ENCODE assay signal across 9 mouse cellular contexts in the genomic region with DNA sequence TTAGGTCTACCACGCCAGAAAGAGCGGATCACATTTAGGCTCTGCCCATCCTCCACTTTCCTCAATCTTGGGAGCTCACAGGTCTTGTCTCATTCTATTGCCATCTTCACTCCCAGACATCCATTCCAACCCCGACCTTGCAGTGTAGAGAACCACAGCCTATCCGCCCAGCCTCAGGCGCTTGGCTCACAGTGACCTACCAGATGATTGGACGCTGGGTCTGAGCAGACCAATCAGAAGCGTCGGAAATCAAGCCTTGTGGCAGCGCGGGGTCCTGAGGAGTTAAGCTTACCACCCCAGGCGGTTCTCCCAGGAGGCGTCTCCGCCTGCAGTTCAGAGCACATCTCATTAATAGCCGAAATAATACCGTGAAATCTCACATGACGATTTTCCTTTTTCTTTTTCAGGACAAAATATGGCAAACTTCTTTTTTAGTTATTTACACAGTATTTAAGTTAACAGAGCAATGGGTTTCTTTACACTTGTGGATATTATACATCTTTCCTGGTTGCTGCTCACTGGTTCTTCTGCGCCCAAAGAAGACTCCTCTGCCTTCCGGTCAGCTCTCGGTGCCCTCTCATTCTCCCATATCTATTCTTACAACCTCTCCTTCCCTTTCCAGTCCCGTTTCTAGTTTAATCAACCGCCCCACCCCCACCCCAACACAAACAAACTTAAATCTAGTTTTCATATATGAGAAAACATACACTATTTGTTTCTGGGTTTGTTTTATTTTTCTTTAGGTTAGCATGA. TPM values are rescaled to one million over a fixed set of nuclear protein-coding genes. Genes with fewer than 3 reads are reported as not detected.
A peak's percentile ranks its signal among the peaks of the same experiment; 100 is the strongest.
DNase-seq lines count a peak whose midpoint lies in the region; ATAC-seq and TF ChIP-seq lines count a peak whose summit lies in the region.
"Had no signal": no experiment of that assay in that cellular context is flagged by ENCODE, and none has a peak within 500 bp of the region (broad histone marks: within the 10 kb centered on the region; RNA-seq: fewer than 3 reads in every experiment).

No protein-coding gene starts in this region.

- ATAC-seq in kidney, embryonic 14.5 days (ENCODE audit: low FRiP score, low TSS enrichment), result peak; percentile 96
- ATAC-seq in intestine, embryonic 15.5 days, result peak; percentile 95
- ATAC-seq in liver, embryonic 13.5 days (ENCODE audit: low read depth), result peak; percentile 99
- ATAC-seq in neural tube, embryonic 13.5 days (ENCODE audit: low read depth), result peak; percentile 92

- no peak overlapping the region for H3K4me3 ChIP-seq in kidney, embryonic 14.5 days (ENCODE audit: low read length)
- no peak overlapping the region for H3K4me3 ChIP-seq in intestine, embryonic 15.5 days (replicated peaks)
- peak overlapping the region; percentile 37 for H3K4me3 ChIP-seq in liver, embryonic 13.5 days (replicated peaks)
- H3K4me3 ChIP-seq in neural tube, embryonic 13.5 days, result peak overlapping the region; percentile 6; the same call in 1 of the 2 replicates

- no peak for TF ChIP-seq CTCF in brain, embryonic 14.5 days (IDR thresholded peaks at IDR 0.05; ENCODE audit: borderline replicate concordance, extremely low read depth, insufficient read depth, insufficient read length)

- no peak for DNase-seq in kidney, adult 18-20 months
- DNase-seq in brain, embryonic 14.5 days (ENCODE audit: low read depth), result peak; percentile 83
- DNase-seq in frontal cortex, adult 2 months (ENCODE audit: extremely low spot score in 1 of 2, low spot score in 1 of 2), result peak; percentile 44 to 62
- peak; percentile 79 for DNase-seq in liver, embryonic 13.5 days
- DNase-seq in cerebellum, adult 11-12 months, result no peak

- H3K36me3 ChIP-seq in kidney, embryonic 14.5 days (ENCODE audit: control insufficient read depth, insufficient read depth, low read length), result no peaks in the 10 kb centered on the region
- H3K36me3 ChIP-seq in intestine, embryonic 15.5 days, result no peaks in the 10 kb centered on the region
- no peaks in the 10 kb centered on the region for H3K36me3 ChIP-seq in liver, embryonic 13.5 days
- no peaks in the 10 kb centered on the region for H3K36me3 ChIP-seq in neural tube, embryonic 13.5 days
- H3K36me3 ChIP-seq: G1E had no signal

- H3K27me3 ChIP-seq in kidney, embryonic 14.5 days (ENCODE audit: control insufficient read depth, insufficient read depth, low read length), result no peaks in the 10 kb centered on the region
- H3K27me3 ChIP-seq in intestine, embryonic 15.5 days (replicated peaks), result no peaks in the 10 kb centered on the region
- H3K27me3 ChIP-seq in liver, embryonic 13.5 days, result no peaks in the 10 kb centered on the region
- no peaks in the 10 kb centered on the region for H3K27me3 ChIP-seq in neural tube, embryonic 13.5 days

- H3K27ac ChIP-seq in kidney, embryonic 14.5 days (ENCODE audit: low read depth, low read length), result no peak overlapping the region
- no peak overlapping the region for H3K27ac ChIP-seq in intestine, embryonic 15.5 days
- peak overlapping the region; percentile 30; the same call in 1 of the 2 replicates for H3K27ac ChIP-seq in liver, embryonic 13.5 days
- H3K27ac ChIP-seq in neural tube, embryonic 13.5 days (replicated peaks), result no peak overlapping the region

- H3K4me2 ChIP-seq in kidney, embryonic 14.5 days (replicated peaks; ENCODE audit: low read depth, low read length), result peak overlapping the region; percentile 31
- peak overlapping the region; percentile 45 for H3K4me2 ChIP-seq in intestine, embryonic 15.5 days (replicated peaks)
- H3K4me2 ChIP-seq in liver, embryonic 13.5 days, result peak overlapping the region; percentile 63
- H3K4me2 ChIP-seq in neural tube, embryonic 13.5 days, result peak overlapping the region; percentile 47

- TF ChIP-seq POLR2A in brain, embryonic 14.5 days (IDR thresholded peaks at IDR 0.05; ENCODE audit: borderline replicate concordance, extremely low read depth, insufficient read depth, insufficient read length, poor library complexity, severe bottlenecking), result no peak

- WGBS in kidney, embryonic 14.5 days, result 28% methylated on average over 21 of the region's 21 CpGs
- WGBS in intestine, embryonic 15.5 days, result 21% methylated on average over 21 of the region's 21 CpGs
- WGBS in liver, embryonic 13.5 days (ENCODE audit: insufficient replicate concordance), result 14% methylated on average over 21 of the region's 21 CpGs
- 27% methylated on average over 21 of the region's 21 CpGs for WGBS in neural tube, embryonic 13.5 days

- no peak overlapping the region for H3K9ac ChIP-seq in kidney, embryonic 14.5 days (ENCODE audit: low read depth, low read length)
- no peak overlapping the region for H3K9ac ChIP-seq in intestine, embryonic 15.5 days
- H3K9ac ChIP-seq in liver, embryonic 13.5 days, result peak overlapping the region; percentile 63
- no peak overlapping the region for H3K9ac ChIP-seq in neural tube, embryonic 13.5 days

- H3K4me1 ChIP-seq in kidney, embryonic 14.5 days (ENCODE audit: control insufficient read depth, insufficient read depth, low read length), result no peaks in the 10 kb centered on the region
- H3K4me1 ChIP-seq in intestine, embryonic 15.5 days (replicated peaks), result 0 out of 2 replicates have a peak, but pooled peaks cover 4% of the 10 kb centered on the region
- peaks cover 52% of the 10 kb centered on the region for H3K4me1 ChIP-seq in liver, embryonic 13.5 days (replicated peaks)
- peaks cover 4% of the 10 kb centered on the region for H3K4me1 ChIP-seq in neural tube, embryonic 13.5 days (replicated peaks)

- no peaks in the 10 kb centered on the region for H3K9me3 ChIP-seq in kidney, embryonic 14.5 days (ENCODE audit: control insufficient read depth, low read length)
- no peaks in the 10 kb centered on the region for H3K9me3 ChIP-seq in intestine, embryonic 15.5 days
- H3K9me3 ChIP-seq in liver, embryonic 13.5 days (replicated peaks), result no peaks in the 10 kb centered on the region
- H3K9me3 ChIP-seq in neural tube, embryonic 13.5 days, result no peaks in the 10 kb centered on the region
- H3K9me3 ChIP-seq: G1E had no signal

RNA-seq across cellular contexts. Expression of a gene that starts 3.0 kb away (rescaled TPM):
- not detected in 2 replicates for polyA plus RNA-seq in kidney, embryonic 14.5 days (2014; fragmentation: Nextera tagmentation; extraction: Ambion mirVana)
- polyA plus RNA-seq in brain, embryonic 14.5 days (2012; rRNA removed), result not detected in 2 replicates
- 0.24 and 0.40 TPM in 2 replicates for polyA plus RNA-seq in frontal cortex, adult 2 months (2012; rRNA removed)
- not detected in 2 replicates for polyA plus RNA-seq in intestine, embryonic 15.5 days (2015; fragmentation: Nextera tagmentation; extraction: Ambion mirVana)
- polyA plus RNA-seq in liver, embryonic 13.5 days (2015; fragmentation: Nextera tagmentation; extraction: Ambion mirVana), result 0.14 TPM in 1 of 2 replicates, not detected in the other
- not detected in 2 replicates for polyA plus RNA-seq in neural tube, embryonic 13.5 days (2015; fragmentation: Nextera tagmentation; extraction: Ambion mirVana)
- polyA plus RNA-seq: G1E had no signal

RNA-seq across cellular contexts. Expression of a gene that starts 9.3 kb away (rescaled TPM):
- 3.5 and 6.5 TPM in 2 replicates for polyA plus RNA-seq in kidney, embryonic 14.5 days (2014; fragmentation: Nextera tagmentation; extraction: Ambion mirVana)
- polyA plus RNA-seq in brain, embryonic 14.5 days (2012; rRNA removed), result 3.8 and 4.0 TPM in 2 replicates
- polyA plus RNA-seq in frontal cortex, adult 2 months (2012; rRNA removed), result 0.36 and 0.58 TPM in 2 replicates
- polyA plus RNA-seq in intestine, embryonic 15.5 days (2015; fragmentation: Nextera tagmentation; extraction: Ambion mirVana), result 1.2 and 2.2 TPM in 2 replicates
- 4.3 and 8.1 TPM in 2 replicates for polyA plus RNA-seq in liver, embryonic 13.5 days (2015; fragmentation: Nextera tagmentation; extraction: Ambion mirVana)
- not detected in 2 replicates for polyA plus RNA-seq in neural tube, embryonic 13.5 days (2015; fragmentation: Nextera tagmentation; extraction: Ambion mirVana)

RNA-seq across cellular contexts. Expression of a gene that starts 10.6 kb away (rescaled TPM):
- 8.8 and 11.6 TPM in 2 replicates for polyA plus RNA-seq in kidney, embryonic 14.5 days (2014; fragmentation: Nextera tagmentation; extraction: Ambion mirVana)
- 22.8 and 41.9 TPM in 2 replicates for polyA plus RNA-seq in brain, embryonic 14.5 days (2012; rRNA removed)
- polyA plus RNA-seq in frontal cortex, adult 2 months (2012; rRNA removed), result 0.86 and 1.2 TPM in 2 replicates
- polyA plus RNA-seq in intestine, embryonic 15.5 days (2015; fragmentation: Nextera tagmentation; extraction: Ambion mirVana), result 4.3 and 6.4 TPM in 2 replicates
- 3.2 and 8.3 TPM in 2 replicates for polyA plus RNA-seq in liver, embryonic 13.5 days (2015; fragmentation: Nextera tagmentation; extraction: Ambion mirVana)
- 1.1 and 1.5 TPM in 2 replicates for polyA plus RNA-seq in neural tube, embryonic 13.5 days (2015; fragmentation: Nextera tagmentation; extraction: Ambion mirVana)

RNA-seq across cellular contexts. Expression of a gene that starts 11.7 kb away (rescaled TPM):
- 1.3 and 1.9 TPM in 2 replicates for polyA plus RNA-seq in kidney, embryonic 14.5 days (2014; fragmentation: Nextera tagmentation; extraction: Ambion mirVana)
- polyA plus RNA-seq in brain, embryonic 14.5 days (2012; rRNA removed), result 11.6 and 33.9 TPM in 2 replicates
- polyA plus RNA-seq in frontal cortex, adult 2 months (2012; rRNA removed), result 3.8 and 4.6 TPM in 2 replicates
- polyA plus RNA-seq in intestine, embryonic 15.5 days (2015; fragmentation: Nextera tagmentation; extraction: Ambion mirVana), result 0.48 and 1.3 TPM in 2 replicates
- polyA plus RNA-seq in liver, embryonic 13.5 days (2015; fragmentation: Nextera tagmentation; extraction: Ambion mirVana), result 0.86 TPM in 1 of 2 replicates, not detected in the other
- 1.1 TPM in 1 of 2 replicates, not detected in the other for polyA plus RNA-seq in neural tube, embryonic 13.5 days (2015; fragmentation: Nextera tagmentation; extraction: Ambion mirVana)

RNA-seq across cellular contexts. Expression of a gene that starts 15.9 kb away (rescaled TPM):
- 7.0 and 9.2 TPM in 2 replicates for polyA plus RNA-seq in kidney, embryonic 14.5 days (2014; fragmentation: Nextera tagmentation; extraction: Ambion mirVana)
- 17.9 and 20.4 TPM in 2 replicates for polyA plus RNA-seq in brain, embryonic 14.5 days (2012; rRNA removed)
- 2.9 and 4.5 TPM in 2 replicates for polyA plus RNA-seq in frontal cortex, adult 2 months (2012; rRNA removed)
- 3.8 and 5.5 TPM in 2 replicates for polyA plus RNA-seq in intestine, embryonic 15.5 days (2015; fragmentation: Nextera tagmentation; extraction: Ambion mirVana)
- polyA plus RNA-seq in liver, embryonic 13.5 days (2015; fragmentation: Nextera tagmentation; extraction: Ambion mirVana), result 3.7 and 5.5 TPM in 2 replicates
- polyA plus RNA-seq in neural tube, embryonic 13.5 days (2015; fragmentation: Nextera tagmentation; extraction: Ambion mirVana), result 2.3 TPM in 1 of 2 replicates, not detected in the other

Comparison
In these comparisons a context has a peak if more than half of its experiments do, and no peak if none do; other contexts are left out.
1. H3K4me3 ChIP-seq: peak in liver, embryonic 13.5 days (single experiment) and neural tube, embryonic 13.5 days (single experiment); none in kidney, embryonic 14.5 days (single experiment) and intestine, embryonic 15.5 days (single experiment).
2. DNase-seq: peak in brain, embryonic 14.5 days (single experiment), frontal cortex, adult 2 months (2 of 2) and liver, embryonic 13.5 days (single experiment); none in kidney, adult 18-20 months (single experiment) and cerebellum, adult 11-12 months (single experiment).
3. Peak in every context shown above with its lines, with median percentiles within 50 percentile points of each other: ATAC-seq and H3K4me2 ChIP-seq.